Mouse (Mus musculus): ENCODE measurements around the gene Hlx.

Gene Hlx

GRCm38 (mm10) chr1:184733300-184734066 is 1.1 kb upstream of the Hlx start:
- in situ Hi-C loops (cut with MboI; ENCODE audit: low sequenced_read_pairs) = loop anchor here (25.0 kb wide), 1 partner anchor 246 kb away; no protein-coding TSS in a partner anchor

DNA sequence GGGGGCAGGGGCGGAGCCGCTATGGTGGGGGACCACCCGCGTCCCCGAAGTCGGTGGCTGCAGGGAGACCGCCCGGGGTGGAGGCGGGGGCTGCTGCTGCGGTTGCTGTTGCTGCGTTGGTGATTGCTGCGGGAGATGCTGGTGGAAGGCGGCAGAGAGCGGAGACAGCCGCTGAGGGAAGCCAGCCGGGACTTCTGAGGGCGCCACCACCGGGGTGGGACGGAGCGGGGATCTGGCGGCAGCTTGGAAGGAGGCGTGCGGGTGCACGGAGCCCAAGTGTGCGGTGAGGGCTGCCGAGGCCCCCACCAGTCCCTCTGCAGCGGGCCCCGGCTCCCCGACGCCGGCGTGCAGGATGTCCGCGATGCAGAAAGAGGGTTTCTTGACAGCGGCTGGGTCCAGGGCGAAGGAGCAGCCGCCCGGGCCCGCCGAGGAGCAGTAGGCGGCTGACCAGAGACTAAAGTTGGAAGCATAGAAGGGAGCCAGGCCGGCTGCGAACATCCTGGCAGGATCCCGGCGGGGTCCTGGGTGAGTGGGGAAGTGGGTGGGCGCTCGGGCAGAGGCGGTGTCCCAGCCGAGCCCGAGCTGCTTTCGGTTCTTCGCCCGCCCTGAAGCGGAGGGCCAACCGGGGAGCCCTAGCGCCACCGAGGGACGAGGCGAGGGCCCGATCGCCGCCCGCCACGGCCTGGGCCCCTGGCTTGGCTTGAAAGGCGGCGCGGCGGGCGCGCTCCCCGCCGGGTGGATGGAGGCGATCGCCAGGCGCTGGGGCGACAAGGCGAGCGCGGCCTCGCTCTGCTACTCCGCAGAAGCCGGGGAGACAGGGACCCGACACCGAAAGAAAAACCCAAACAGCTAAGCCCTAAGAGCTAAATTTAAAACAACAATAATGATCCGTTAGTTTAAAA is 524 bp downstream of the Hlx start:
- in situ Hi-C loops (cut with MboI; ENCODE audit: low sequenced_read_pairs) = loop anchor here (25.0 kb wide), 1 partner anchor 245 kb away; no protein-coding TSS in a partner anchor

DNA sequence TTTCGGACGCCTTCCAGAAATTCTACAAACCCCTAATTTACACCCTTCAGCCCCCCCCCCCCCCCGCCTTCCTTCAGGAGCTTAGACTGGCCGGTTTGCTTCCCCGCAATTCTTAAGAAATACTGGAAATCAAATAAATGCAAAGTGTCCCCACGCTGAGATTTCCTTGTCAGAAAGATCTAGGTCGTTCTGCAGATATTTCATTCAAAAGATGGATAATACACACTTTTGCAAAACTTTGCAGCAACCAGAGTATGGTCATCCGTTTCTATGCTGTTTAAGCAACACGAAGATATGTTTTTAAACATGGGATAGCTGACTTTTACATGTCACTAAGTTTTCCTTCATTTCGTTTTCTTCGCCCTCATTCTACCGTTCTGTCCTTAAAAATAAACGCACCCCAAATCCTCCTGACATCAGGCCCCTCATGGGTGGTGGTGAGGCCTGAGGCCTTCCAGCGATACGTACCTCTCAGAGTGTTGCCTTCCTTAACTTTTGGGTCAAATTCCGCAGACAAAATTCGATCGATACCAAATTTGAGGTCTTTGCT is 1.3 kb downstream of the Hlx start:
- in situ Hi-C loops (cut with MboI; ENCODE audit: low sequenced_read_pairs) = loop anchor here (25.0 kb wide), 1 partner anchor 244 kb away; no protein-coding TSS in a partner anchor

DNA sequence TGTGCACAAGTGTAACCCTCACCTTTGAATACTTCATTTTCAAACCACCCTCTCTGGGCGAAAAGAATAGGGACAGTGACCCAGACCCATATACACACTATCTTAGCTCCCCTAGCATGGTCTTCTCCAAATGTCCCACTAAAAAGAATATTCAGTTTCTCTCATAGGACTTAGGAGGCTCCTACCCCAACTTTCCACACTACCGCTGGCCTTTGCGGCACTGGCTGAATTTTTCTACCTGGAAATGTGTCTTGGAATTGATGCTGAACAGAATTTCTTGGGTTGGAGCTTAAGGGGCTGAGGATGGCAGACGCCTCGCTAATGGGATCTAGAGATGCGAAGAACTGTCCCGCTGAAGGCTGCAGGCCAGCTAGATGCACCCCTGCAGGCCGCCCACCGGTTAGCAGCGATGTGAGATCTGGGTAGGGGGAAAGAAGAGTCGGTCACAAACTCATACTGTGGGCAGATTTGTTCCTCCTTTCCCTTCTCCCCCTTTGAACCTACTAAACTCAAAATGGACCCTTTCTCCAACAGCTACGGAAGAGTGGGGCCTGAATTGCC is 1.9 kb downstream of the Hlx start:
- in situ Hi-C loops (cut with MboI; ENCODE audit: low sequenced_read_pairs) = loop anchor here (25.0 kb wide), 1 partner anchor 243 kb away; no protein-coding TSS in a partner anchor

DNA sequence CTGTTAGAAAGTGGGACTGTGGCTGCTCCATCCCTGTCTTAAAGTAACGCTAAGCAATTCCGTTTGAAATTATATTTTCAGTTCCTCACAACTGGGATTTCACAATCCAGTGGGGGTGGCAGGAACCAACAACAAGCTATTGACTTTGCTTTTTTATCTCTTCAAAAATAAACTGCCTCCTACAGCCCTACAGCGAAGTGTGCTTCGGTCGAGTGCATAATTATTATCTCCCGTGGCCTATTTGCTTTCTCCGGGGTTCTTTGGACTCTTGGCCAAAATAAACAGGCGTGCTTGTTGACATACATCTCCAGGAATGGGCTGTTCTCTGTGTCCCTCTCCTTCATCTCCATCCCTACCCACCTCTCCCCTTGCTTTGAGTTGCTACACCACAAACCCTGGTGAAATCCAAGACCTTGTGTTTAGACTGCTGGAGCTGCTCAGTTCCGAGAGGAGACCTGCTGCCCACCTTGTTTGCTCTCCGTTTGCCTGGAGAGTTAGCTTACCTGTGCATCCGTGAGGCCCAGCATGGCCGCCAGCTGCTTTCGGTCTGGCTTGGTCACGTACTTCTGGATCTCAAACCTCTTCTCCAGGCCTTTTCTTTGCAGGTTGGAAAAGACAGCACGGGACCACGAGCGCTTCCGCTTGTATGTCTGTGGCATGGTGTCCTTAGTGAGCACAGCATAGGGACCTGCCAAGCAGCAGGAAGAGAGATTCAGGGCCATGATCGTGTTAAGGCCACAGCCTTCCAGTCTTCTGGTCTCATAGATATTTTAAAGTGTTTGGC is 2.9 kb downstream of the Hlx start:
- in situ Hi-C loops (cut with MboI; ENCODE audit: low sequenced_read_pairs) = loop anchor here (25.0 kb wide), 1 partner anchor 242 kb away; no protein-coding TSS in a partner anchor

GRCm38 (mm10) chr1:184728561-184729115 is 3.8 kb downstream of the Hlx start:
- in situ Hi-C loops (cut with MboI; ENCODE audit: low sequenced_read_pairs) = loop anchor here (25.0 kb wide), 1 partner anchor 241 kb away; no protein-coding TSS in a partner anchor

GRCm38 (mm10) chr1:184727401-184728265 is 4.8 kb downstream of the Hlx start:
- in situ Hi-C loops (cut with MboI; ENCODE audit: low sequenced_read_pairs) = loop anchor here (25.0 kb wide), 1 partner anchor 240 kb away; no protein-coding TSS in a partner anchor

DNA sequence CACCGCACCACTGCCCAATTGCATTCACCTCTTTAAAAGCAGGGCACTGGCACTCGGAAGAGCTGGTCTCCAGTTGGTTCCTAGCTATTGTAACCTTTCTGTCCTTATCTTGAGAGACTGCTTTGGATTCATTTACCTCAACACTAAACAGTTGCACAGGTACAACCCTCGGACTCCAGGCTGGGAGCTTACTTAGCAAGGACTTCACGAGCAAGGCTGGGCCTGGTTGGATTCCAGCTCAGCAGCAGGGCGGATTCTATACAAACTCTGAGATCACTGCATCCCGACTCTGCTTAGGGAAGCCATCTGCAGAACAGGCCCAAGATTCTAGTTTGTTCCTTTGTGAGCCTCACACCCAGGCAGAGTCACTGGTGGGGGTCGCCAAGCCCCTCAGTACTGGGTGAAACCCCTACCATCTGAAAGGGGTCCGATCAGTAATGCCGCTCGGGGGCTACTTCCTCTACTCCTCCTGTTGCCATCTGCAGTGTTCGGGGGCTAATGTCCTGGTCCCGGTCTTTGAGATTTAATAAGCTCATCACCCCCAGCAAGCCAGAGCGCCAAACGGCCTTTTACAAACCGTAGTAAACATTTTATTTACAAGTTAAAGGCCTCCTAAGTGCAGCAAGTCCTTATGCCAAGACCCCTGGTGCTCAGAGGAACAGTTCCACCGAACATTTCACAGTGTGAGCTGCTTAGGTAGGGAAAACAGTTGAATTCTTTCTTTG is 5.7 kb downstream of the Hlx start:
- in situ Hi-C loops (cut with MboI; ENCODE audit: low sequenced_read_pairs) = loop anchor here (25.0 kb wide), 1 partner anchor 239 kb away; no protein-coding TSS in a partner anchor

DNA sequence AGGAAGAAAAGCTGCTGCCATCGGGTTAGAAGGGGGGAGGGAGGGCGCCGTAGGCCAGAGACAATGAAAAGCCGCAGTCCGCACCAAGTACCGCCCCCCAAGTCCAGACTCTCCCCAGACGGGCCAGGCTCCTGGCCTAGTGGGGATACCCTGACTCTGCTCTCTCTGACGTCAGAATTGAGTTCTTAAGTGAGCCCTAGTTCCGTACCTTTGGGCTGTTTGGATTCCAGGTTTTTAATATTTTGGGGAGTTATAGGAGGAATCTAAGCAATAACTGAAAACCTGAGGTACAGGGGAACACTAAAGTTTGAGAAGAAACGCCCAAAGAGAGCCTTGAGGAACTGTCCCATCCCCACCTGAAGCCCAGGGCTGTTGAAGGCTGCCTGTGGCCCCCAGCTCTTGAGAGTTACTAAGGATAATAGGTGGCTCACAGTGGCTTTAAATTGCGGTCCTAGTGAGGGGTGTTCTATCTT is 7.1 kb downstream of the Hlx start:
- in situ Hi-C loops (cut with MboI; ENCODE audit: low sequenced_read_pairs) = loop anchor here (25.0 kb wide), 1 partner anchor 238 kb away; no protein-coding TSS in a partner anchor

DNA sequence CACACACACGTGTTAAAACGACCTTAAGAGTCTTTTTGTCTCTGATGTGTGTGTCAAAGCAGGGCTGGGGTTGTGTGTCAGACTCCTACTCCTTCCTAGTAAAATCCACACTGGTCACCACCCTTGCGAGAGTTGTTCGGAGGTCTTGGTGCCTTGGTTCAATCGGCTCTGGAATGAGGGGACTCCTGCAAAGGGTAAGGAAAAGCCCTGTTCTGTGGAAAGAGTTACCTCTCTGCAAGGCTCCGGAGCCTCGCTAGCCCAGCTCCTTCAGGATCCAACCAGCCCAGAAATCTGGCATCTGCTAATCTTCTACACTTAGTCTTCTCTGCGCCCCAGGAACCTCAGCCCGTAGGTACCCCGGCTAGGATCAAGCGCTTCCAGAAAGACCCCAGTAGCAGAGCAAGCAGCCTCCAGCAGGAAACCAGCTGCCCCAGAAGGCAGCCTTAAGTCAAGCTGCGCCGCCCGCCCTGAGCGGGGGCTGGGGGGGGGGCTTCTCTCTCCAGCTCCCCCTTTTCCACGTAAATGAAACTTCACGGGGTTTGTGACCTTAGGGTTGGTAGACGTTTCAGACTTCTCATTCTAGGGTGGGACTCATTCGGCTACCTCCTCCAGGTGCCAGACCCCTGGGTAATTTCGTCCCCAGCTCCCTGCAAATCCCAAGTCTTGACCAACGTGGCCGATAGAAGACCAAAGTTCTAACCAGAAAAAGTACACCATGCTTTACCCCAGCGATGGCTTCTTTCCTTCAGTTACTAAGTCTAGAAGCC is 7.7 kb downstream of the Hlx start:
- in situ Hi-C loops (cut with MboI; ENCODE audit: low sequenced_read_pairs) = loop anchor here (25.0 kb wide), 1 partner anchor 237 kb away; no protein-coding TSS in a partner anchor

- in situ Hi-C loops (cut with MboI; ENCODE audit: low sequenced_read_pairs) = no loop called here
Measured at GRCm38 (mm10) chr1:184723899-184724298, 8.5 kb downstream of the Hlx start.

DNA sequence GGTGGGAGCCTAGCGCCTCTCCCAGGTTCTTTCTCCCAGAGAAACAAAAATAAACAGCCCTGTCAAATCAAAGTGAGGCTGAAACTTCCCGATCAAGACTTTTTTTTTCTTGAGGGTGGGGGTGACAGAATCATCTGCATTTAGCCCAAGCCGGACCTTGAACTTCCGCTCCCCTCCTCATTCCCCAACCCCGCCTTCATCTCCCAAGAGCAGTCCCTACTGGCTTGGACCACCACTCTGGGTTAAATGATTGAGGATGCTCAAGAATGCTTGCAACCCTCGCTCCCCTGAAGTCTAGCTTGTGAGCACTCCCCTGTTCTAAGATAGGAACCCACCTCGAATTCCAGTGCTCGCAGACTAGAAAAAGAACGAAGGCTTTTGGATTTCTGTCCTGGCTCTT is 11.3 kb downstream of the Hlx start:
- in situ Hi-C loops (cut with MboI; ENCODE audit: low sequenced_read_pairs) = no loop called here

DNA sequence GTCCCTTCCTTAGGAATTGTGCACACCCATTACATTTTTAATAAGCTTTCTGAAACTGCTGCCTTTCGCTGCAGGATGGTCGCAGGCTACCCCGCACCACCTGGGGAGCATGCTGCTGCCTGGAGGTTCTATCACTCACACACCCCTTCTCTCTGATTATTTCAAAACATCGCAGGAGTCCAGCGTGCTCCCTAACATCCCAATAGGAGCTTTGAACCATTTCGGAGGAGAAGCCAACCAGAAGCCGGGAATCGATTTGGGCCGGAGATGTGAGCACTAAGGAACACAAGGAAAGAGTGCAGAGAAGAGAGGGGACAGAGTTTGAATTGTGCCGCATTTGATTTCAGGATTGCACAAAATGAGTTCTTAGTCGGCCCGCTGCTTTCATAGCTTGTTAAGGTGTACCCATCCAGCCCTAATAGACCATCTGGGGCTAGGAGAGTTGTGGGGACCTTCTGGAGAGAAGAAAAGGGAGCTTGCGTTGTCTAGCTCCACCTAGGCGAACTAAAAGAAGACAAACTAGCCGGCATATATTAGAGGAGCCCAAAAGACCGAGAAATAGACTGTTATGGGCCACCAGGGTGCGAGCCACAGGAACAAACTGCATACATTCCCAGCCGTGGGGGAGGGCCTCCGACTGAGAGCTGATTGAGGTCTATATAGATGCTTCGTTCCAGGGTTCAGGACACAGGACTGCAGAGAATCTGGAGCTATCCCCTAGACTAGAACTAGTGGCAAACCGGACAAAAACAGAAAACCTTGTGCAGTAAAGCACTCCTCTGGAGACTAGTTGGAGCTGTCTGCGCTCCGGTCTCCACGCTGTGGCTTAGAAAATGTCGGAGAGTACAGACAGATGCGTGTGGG is 12.0 kb downstream of the Hlx start:
- in situ Hi-C loops (cut with MboI; ENCODE audit: low sequenced_read_pairs) = no loop called here

- in situ Hi-C loops (cut with MboI; ENCODE audit: low sequenced_read_pairs) = no loop called here
Measured at GRCm38 (mm10) chr1:184718261-184719120, 13.9 kb downstream of the Hlx start.

DNA sequence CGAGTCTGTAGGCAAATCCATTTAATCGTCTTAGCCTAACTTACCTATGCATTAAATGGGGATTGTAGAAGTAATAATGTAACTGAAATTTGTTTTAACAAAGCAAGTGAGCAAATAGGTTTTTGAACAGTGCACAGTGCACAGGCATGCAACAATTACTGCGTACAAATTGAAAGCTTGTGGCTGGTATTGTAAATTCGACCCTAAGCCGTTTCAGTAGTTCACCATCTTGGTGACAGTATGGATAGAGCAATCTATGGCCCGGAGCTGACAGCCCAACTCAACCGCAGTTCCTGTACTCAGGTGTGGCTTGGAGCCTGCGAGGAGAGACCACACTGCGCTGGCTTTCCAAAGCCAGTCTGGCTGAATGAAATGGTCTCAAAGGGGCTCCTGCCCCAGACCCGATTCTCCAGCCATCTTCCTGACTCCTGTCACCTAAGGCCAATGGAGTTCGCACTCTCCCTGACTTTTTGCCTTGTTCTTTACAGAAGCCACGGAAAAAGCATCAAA is 14.7 kb downstream of the Hlx start:
- in situ Hi-C loops (cut with MboI; ENCODE audit: low sequenced_read_pairs) = no loop called here
